Mouse (Mus musculus) kidney, embryonic 15.5 days (tissue): ENCODE measurements around the gene Cox6b2. TPM values are rescaled to one million over a fixed set of nuclear protein-coding genes. Genes with fewer than 3 reads are reported as not detected.

Experiments
- ATAC-seq: fragments of 200-750 bp; cut with Nextera tagmentation; replicated peaks from 2 replicates; pipeline ENCODE4 v1.8.0; 2017; ENCODE audit warnings: moderate TSS enrichment; ENCODE audit not compliant: low FRiP score
- H3K27ac ChIP-seq: fragments of 300-500 bp; sonication (generic); 2 replicates; pipeline ENCODE4 v1.5.1; 2015; ENCODE audit warnings: mild to moderate bottlenecking, inconsistent platforms
- H3K27me3 ChIP-seq: fragments of 300-500 bp; sonication (generic); 2 replicates; pipeline ENCODE4 v1.6.1; 2015; ENCODE audit warnings: inconsistent platforms
- H3K36me3 ChIP-seq: fragments of 300-500 bp; sonication (generic); 2 replicates; pipeline ENCODE4 v1.6.1; 2015; ENCODE audit warnings: inconsistent platforms
- H3K4me1 ChIP-seq: fragments of 300-500 bp; sonication (generic); 2 replicates; pipeline ENCODE4 v1.6.1; 2015; ENCODE audit warnings: inconsistent platforms
- H3K4me2 ChIP-seq: fragments of 300-500 bp; sonication (generic); 2 replicates; pipeline ENCODE4 v1.6.1; 2015; ENCODE audit warnings: moderate library complexity, mild to moderate bottlenecking, inconsistent platforms
- H3K4me3 ChIP-seq: fragments of 300-500 bp; sonication (generic); replicated peaks from 2 replicates; pipeline ENCODE4 v1.5.1; 2015; ENCODE audit warnings: mild to moderate bottlenecking, inconsistent platforms
- H3K9ac ChIP-seq: fragments of 300-500 bp; sonication (generic); 2 replicates; pipeline ENCODE4 v1.6.1; 2015; ENCODE audit warnings: mild to moderate bottlenecking, inconsistent platforms
- H3K9me3 ChIP-seq: fragments of 300-500 bp; sonication (generic); replicated peaks from 2 replicates; pipeline ENCODE4 v1.6.1; 2016; ENCODE audit warnings: inconsistent platforms
- WGBS: fragments of 180-500 bp; shearing (Covaris S2); methylation state at CpG from one replicate; pipeline ENCODE4 v1.1.7; 2015; ENCODE audit warnings: mixed read lengths; 5-methylcytosine and 5-hydroxymethylcytosine counted together
- polyA plus RNA-seq: library from polyadenylated mRNA; unstranded; fragments of >200 nt; fragmentation: Nextera tagmentation; extraction: Ambion mirVana; gene quantifications from 2 replicates; pipeline ENCODE4 v1.2.1, GENCODE M21; 2015

Gene Cox6b2
- polyA plus RNA-seq, 1 experiment from 2014 or later = 78.0 TPM

- Histone ChIP-seq H3K27me3 (no peaks in the 10 kb centered on the region), H3K9me3 (no peaks in the 10 kb centered on the region), H3K27ac (peak overlapping the region; percentile 83), H3K9ac (peak overlapping the region; percentile 24; the same call in 1 of the 2 replicates), H3K4me3 (peak overlapping the region; percentile 82), H3K4me2 (peak overlapping the region; percentile 67), H3K36me3 (peaks cover 20% of the 10 kb centered on the region), H3K4me1 (peaks cover 34% of the 10 kb centered on the region)
- WGBS = 51% methylated on average over 10 of the region's 10 CpGs
- no peak for ATAC-seq
These were observed 13.8 kb downstream of the Cox6b2 start for GRCm38 (mm10) chr7:4739041-4739543.

- H3K9ac ChIP-seq = no peak overlapping the region
- no peak overlapping the region for H3K4me3 ChIP-seq
- ATAC-seq = 0 out of 2 replicates have a peak, but pooled peaks have one; percentile 36
- H3K4me1 ChIP-seq = no peaks in the 10 kb centered on the region
- H3K27me3 ChIP-seq = no peaks in the 10 kb centered on the region
- no peak overlapping the region for H3K27ac ChIP-seq
- no peaks in the 10 kb centered on the region for H3K9me3 ChIP-seq
- no peaks in the 10 kb centered on the region for H3K36me3 ChIP-seq
- no peak overlapping the region for H3K4me2 ChIP-seq
- 49% methylated on average over 6 of the region's 6 CpGs for WGBS
These were observed 19.9 kb downstream of the Cox6b2 start for GRCm38 (mm10) chr7:4732968-4733392.

- Histone ChIP-seq H3K4me3 (no peak overlapping the region), H3K27ac (no peak overlapping the region), H3K36me3 (no peaks in the 10 kb centered on the region), H3K4me2 (no peak overlapping the region), H3K9ac (no peak overlapping the region), H3K27me3 (no peaks in the 10 kb centered on the region), H3K9me3 (no peaks in the 10 kb centered on the region), H3K4me1 (no peaks in the 10 kb centered on the region)
- WGBS = 88% methylated on average over 5 of the region's 5 CpGs
- no peak for ATAC-seq
These were observed 21.8 kb downstream of the Cox6b2 start for GRCm38 (mm10) chr7:4731090-4731489.

GRCm38 (mm10) chr7:4725169-4725568 lies 27.7 kb downstream of the Cox6b2 start, which contains the start of gene Tmem150b:
Gene Tmem150b (minus strand): TSS chr7:4725249.
- WGBS = 81% methylated on average over 7 of the region's 7 CpGs
- H3K9ac ChIP-seq = no peak within 1 kb of the TSS
- H3K27ac ChIP-seq = no peak within 1 kb of the TSS
- no peak within 1 kb of the TSS for H3K4me2 ChIP-seq
- H3K27me3 ChIP-seq = no peaks in the 10 kb centered on the region
- H3K4me3 ChIP-seq = no peak within 1 kb of the TSS
- H3K4me1 ChIP-seq = no peaks in the 10 kb centered on the region
- H3K36me3 ChIP-seq = no peaks in the 10 kb centered on the region
- no peaks in the 10 kb centered on the region for H3K9me3 ChIP-seq
- ATAC-seq = no peak

- no peak for ATAC-seq
- no peak overlapping the region for H3K27ac ChIP-seq
- no peaks in the 10 kb centered on the region for H3K4me1 ChIP-seq
- no peaks in the 10 kb centered on the region for H3K36me3 ChIP-seq
- no peak overlapping the region for H3K9ac ChIP-seq
- no peaks in the 10 kb centered on the region for H3K27me3 ChIP-seq
- WGBS = 30% methylated on average over 3 of the region's 3 CpGs
- H3K4me2 ChIP-seq = no peak overlapping the region
- no peaks in the 10 kb centered on the region for H3K9me3 ChIP-seq
- no peak overlapping the region for H3K4me3 ChIP-seq
These were observed 28.5 kb downstream of the Cox6b2 start for GRCm38 (mm10) chr7:4724359-4724758.

GRCm38 (mm10) chr7:4723508-4723907 lies 29.4 kb downstream of the Cox6b2 start:
- peak; percentile 63 for ATAC-seq
- Histone ChIP-seq H3K4me3 (peak overlapping the region; percentile 33), H3K27me3 (no peaks in the 10 kb centered on the region), H3K4me2 (peak overlapping the region; percentile 59), H3K9me3 (no peaks in the 10 kb centered on the region), H3K27ac (no peak overlapping the region), H3K36me3 (no peaks in the 10 kb centered on the region), H3K4me1 (no peaks in the 10 kb centered on the region), H3K9ac (no peak overlapping the region)
- WGBS = 35% methylated on average over 12 of the region's 12 CpGs

- Histone ChIP-seq H3K4me2 (no peak overlapping the region), H3K4me1 (0 out of 2 replicates have a peak, but pooled peaks cover 2% of the 10 kb centered on the region), H3K36me3 (peaks cover 24% of the 10 kb centered on the region), H3K4me3 (no peak overlapping the region), H3K27ac (no peak overlapping the region), H3K9ac (no peak overlapping the region), H3K27me3 (no peaks in the 10 kb centered on the region), H3K9me3 (no peaks in the 10 kb centered on the region)
- ATAC-seq = no peak
- WGBS = 89% methylated on average over 3 of the region's 3 CpGs
These were observed 33.6 kb downstream of the Cox6b2 start for GRCm38 (mm10) chr7:4719276-4719675.

- no peak for ATAC-seq
- WGBS = 57% methylated on average over 6 of the region's 6 CpGs
- Histone ChIP-seq H3K36me3 (peaks cover 47% of the 10 kb centered on the region), H3K4me2 (no peak overlapping the region), H3K4me3 (no peak overlapping the region), H3K9ac (no peak overlapping the region), H3K27ac (no peak overlapping the region), H3K4me1 (0 out of 2 replicates have a peak, but pooled peaks cover 2% of the 10 kb centered on the region), H3K27me3 (no peaks in the 10 kb centered on the region), H3K9me3 (no peaks in the 10 kb centered on the region)
These were observed 35.9 kb downstream of the Cox6b2 start for GRCm38 (mm10) chr7:4716955-4717354.

GRCm38 (mm10) chr7:4712594-4712993 lies 40.3 kb downstream of the Cox6b2 start:
- Histone ChIP-seq H3K4me1 (0 out of 2 replicates have a peak, but pooled peaks cover 2% of the 10 kb centered on the region), H3K4me2 (no peak overlapping the region), H3K27ac (no peak overlapping the region), H3K27me3 (no peaks in the 10 kb centered on the region), H3K9ac (no peak overlapping the region), H3K36me3 (peaks cover 89% of the 10 kb centered on the region), H3K4me3 (no peak overlapping the region), H3K9me3 (no peaks in the 10 kb centered on the region)
- 89% methylated on average over 3 of the region's 3 CpGs for WGBS
- ATAC-seq = no peak

- H3K27ac ChIP-seq = no peak overlapping the region
- ATAC-seq = no peak
- H3K36me3 ChIP-seq = peaks cover 78% of the 10 kb centered on the region
- H3K4me2 ChIP-seq = no peak overlapping the region
- no peak overlapping the region for H3K4me3 ChIP-seq
- H3K9me3 ChIP-seq = no peaks in the 10 kb centered on the region
- no peaks in the 10 kb centered on the region for H3K27me3 ChIP-seq
- H3K4me1 ChIP-seq = no peaks in the 10 kb centered on the region
- WGBS = 43% methylated on average over 18 of the region's 18 CpGs
- no peak overlapping the region for H3K9ac ChIP-seq
These were observed 47.8 kb downstream of the Cox6b2 start for GRCm38 (mm10) chr7:4705098-4705497.

- peaks cover 78% of the 10 kb centered on the region for H3K36me3 ChIP-seq
- H3K4me2 ChIP-seq = no peak overlapping the region
- no peaks in the 10 kb centered on the region for H3K9me3 ChIP-seq
- no peaks in the 10 kb centered on the region for H3K27me3 ChIP-seq
- no peak overlapping the region for H3K9ac ChIP-seq
- WGBS = 92% methylated on average over 7 of the region's 7 CpGs
- no peak for ATAC-seq
- H3K27ac ChIP-seq = no peak overlapping the region
- H3K4me3 ChIP-seq = no peak overlapping the region
- no peaks in the 10 kb centered on the region for H3K4me1 ChIP-seq
These were observed 49.7 kb downstream of the Cox6b2 start for GRCm38 (mm10) chr7:4703195-4703594.

- H3K4me2 ChIP-seq = no peak overlapping the region
- no peak overlapping the region for H3K4me3 ChIP-seq
- H3K9me3 ChIP-seq = no peaks in the 10 kb centered on the region
- H3K36me3 ChIP-seq = peaks cover 77% of the 10 kb centered on the region
- H3K4me1 ChIP-seq = no peaks in the 10 kb centered on the region
- peak; percentile 59; the same call in 1 of the 2 replicates for ATAC-seq
- H3K27me3 ChIP-seq = no peaks in the 10 kb centered on the region
- H3K9ac ChIP-seq = no peak overlapping the region
- no peak overlapping the region for H3K27ac ChIP-seq
- WGBS = 45% methylated on average over 8 of the region's 8 CpGs
These were observed 50.6 kb downstream of the Cox6b2 start for GRCm38 (mm10) chr7:4702334-4702733.
